Mouse (Mus musculus) limb, embryonic 14.5 days (tissue): ENCODE measurements around the gene Wdfy3. TPM values are rescaled to one million over a fixed set of nuclear protein-coding genes. Genes with fewer than 3 reads are reported as not detected.

Source experiments
- ATAC-seq: fragments of 200-750 bp; cut with Nextera tagmentation; 2 replicates; pipeline ENCODE4 v1.8.0; 2017; ENCODE audit warnings: low read depth, moderate number of reproducible peaks, moderate TSS enrichment; ENCODE audit not compliant: low FRiP score
- DNase-seq: peaks from one replicate; pipeline ENCODE4 v3.0.0-alpha.2; 2015; ENCODE audit warnings: low spot score
- H3K27ac ChIP-seq: fragments of 300-500 bp; sonication (generic); replicated peaks from 2 replicates; pipeline ENCODE4 v1.5.1; 2014; ENCODE audit warnings: low read depth, mild to moderate bottlenecking, low read length, moderate library complexity, mixed read lengths
- H3K27me3 ChIP-seq: fragments of 300-500 bp; sonication (generic); 2 replicates; pipeline ENCODE4 v1.6.1; 2014; ENCODE audit warnings: low read length, mixed read lengths; ENCODE audit not compliant: control insufficient read depth, insufficient read depth
- H3K36me3 ChIP-seq: fragments of 300-500 bp; sonication (generic); 2 replicates; pipeline ENCODE4 v1.6.1; 2014; ENCODE audit warnings: mild to moderate bottlenecking, low read length, moderate library complexity, mixed read lengths; ENCODE audit not compliant: control insufficient read depth, insufficient read depth
- H3K4me1 ChIP-seq: fragments of 300-500 bp; sonication (generic); 2 replicates; pipeline ENCODE4 v1.6.1; 2014; ENCODE audit warnings: antibody characterized with exemption, low read length, mixed read lengths; ENCODE audit not compliant: control insufficient read depth, insufficient read depth
- H3K4me2 ChIP-seq: fragments of 300-500 bp; sonication (generic); replicated peaks from 2 replicates; pipeline ENCODE4 v1.6.1; 2014; ENCODE audit warnings: low read depth, mild to moderate bottlenecking, low read length, moderate library complexity; ENCODE audit not compliant: severe bottlenecking
- H3K4me3 ChIP-seq: fragments of 300-500 bp; sonication (generic); replicated peaks from 2 replicates; pipeline ENCODE4 v1.5.1; 2014; ENCODE audit warnings: low read length
- H3K9ac ChIP-seq: fragments of 300-500 bp; sonication (generic); 2 replicates; pipeline ENCODE4 v1.6.1; 2014; ENCODE audit warnings: mild to moderate bottlenecking, low read depth, low read length, moderate library complexity; ENCODE audit not compliant: severe bottlenecking
- H3K9me3 ChIP-seq: fragments of 300-500 bp; sonication (generic); 2 replicates; pipeline ENCODE4 v1.6.1; 2016; ENCODE audit warnings: low read length; ENCODE audit not compliant: control insufficient read depth
- POLR2A ChIP-seq: fragments of 200-500 bp; IDR thresholded peaks from 2 replicates; pipeline ENCODE4 v1.8.0; 2012; ENCODE audit warnings: inconsistent platforms, mild to moderate bottlenecking, moderate library complexity, borderline replicate concordance; ENCODE audit not compliant: insufficient read depth, insufficient read length; ENCODE audit errors: extremely low read depth
- WGBS: fragments of 180-500 bp; shearing (Covaris S2); extraction: QIAGEN DNeasy Blood & Tissue Kit; methylation state at CpG from one replicate; pipeline ENCODE4 v1.1.7; 2014; 5-methylcytosine and 5-hydroxymethylcytosine counted together
- polyA plus RNA-seq, 2 experiments: library from polyadenylated mRNA; depleted of rRNA in 1 of 2; stranded (reverse) in 1 of 2; unstranded in 1 of 2; fragments of >200 nt; fragmentation: Nextera tagmentation in 1 of 2; extraction: Ambion mirVana in 1 of 2; gene quantifications; 2 replicates each; pipeline versions ENCODE4 v1.2.1 to v1.2.3; 2012 to 2014

Wdfy3 gene
- polyA plus RNA-seq, 2 experiments: 21.1 to 30.9 TPM

GRCm38 (mm10) chr5:101822311-101822670, 247.4 kb downstream of the Wdfy3 start:
- Histone ChIP-seq H3K36me3 (no peaks in the 10 kb centered on the region), H3K27me3 (peaks cover 3% of the 10 kb centered on the region; the same call in 1 of the 2 replicates), H3K9ac (no peak overlapping the region), H3K27ac (no peak overlapping the region), H3K4me1 (peaks cover 15% of the 10 kb centered on the region; the same call in 1 of the 2 replicates), H3K9me3 (no peaks in the 10 kb centered on the region), H3K4me2 (no peak overlapping the region), H3K4me3 (no peak overlapping the region)
- whole genome bisulfite sequencing: 50% methylated on average over 6 of the region's 6 CpGs
- TF ChIP-seq POLR2A: no peak
- no peak for DNase-seq
- no peak for ATAC-seq

GRCm38 (mm10) chr5:101821491-101822310, 248.0 kb downstream of the Wdfy3 start:
- Histone ChIP-seq H3K27ac (no peak overlapping the region), H3K9ac (no peak overlapping the region), H3K36me3 (no peaks in the 10 kb centered on the region), H3K4me3 (no peak overlapping the region), H3K4me2 (no peak overlapping the region), H3K9me3 (no peaks in the 10 kb centered on the region), H3K4me1 (peaks cover 12% of the 10 kb centered on the region; the same call in 1 of the 2 replicates), H3K27me3 (peaks cover 6% of the 10 kb centered on the region; the same call in 1 of the 2 replicates)
- TF ChIP-seq POLR2A: no peak
- WGBS: 57% methylated on average over 17 of the region's 17 CpGs
- no peak for DNase-seq
- no peak for ATAC-seq

GRCm38 (mm10) chr5:101821052-101821451, 248.7 kb downstream of the Wdfy3 start:
- no peaks in the 10 kb centered on the region for H3K9me3 ChIP-seq
- H3K36me3 ChIP-seq: no peaks in the 10 kb centered on the region
- no peak for TF ChIP-seq POLR2A
- DNase-seq (no peak), ATAC-seq (no peak)
- H3K27me3 ChIP-seq: peaks cover 6% of the 10 kb centered on the region; the same call in 1 of the 2 replicates
- H3K27ac ChIP-seq: no peak overlapping the region
- no peak overlapping the region for H3K4me2 ChIP-seq
- H3K4me1 ChIP-seq: peaks cover 10% of the 10 kb centered on the region; the same call in 1 of the 2 replicates
- no peak overlapping the region for H3K4me3 ChIP-seq
- H3K9ac ChIP-seq: no peak overlapping the region
- 70% methylated on average over 8 of the region's 8 CpGs for WGBS

GRCm38 (mm10) chr5:101819844-101820243, 249.9 kb downstream of the Wdfy3 start:
- DNase-seq (no peak), ATAC-seq (no peak)
- H3K4me2 ChIP-seq: no peak overlapping the region
- 0 out of 2 replicates have a peak, but pooled peaks cover 4% of the 10 kb centered on the region for H3K4me1 ChIP-seq
- no peak for TF ChIP-seq POLR2A
- H3K9me3 ChIP-seq: no peaks in the 10 kb centered on the region
- H3K9ac ChIP-seq: no peak overlapping the region
- no peak overlapping the region for H3K4me3 ChIP-seq
- H3K27ac ChIP-seq: no peak overlapping the region
- H3K27me3 ChIP-seq: peaks cover 6% of the 10 kb centered on the region; the same call in 1 of the 2 replicates
- WGBS: 16% methylated on average over 7 of the region's 7 CpGs
- H3K36me3 ChIP-seq: no peaks in the 10 kb centered on the region

GRCm38 (mm10) chr5:101819216-101819615, 250.5 kb downstream of the Wdfy3 start:
- DNase-seq (no peak), ATAC-seq (no peak)
- Histone ChIP-seq H3K27ac (no peak overlapping the region), H3K4me3 (no peak overlapping the region), H3K36me3 (no peaks in the 10 kb centered on the region), H3K4me2 (no peak overlapping the region), H3K4me1 (0 out of 2 replicates have a peak, but pooled peaks cover 4% of the 10 kb centered on the region), H3K9me3 (no peaks in the 10 kb centered on the region), H3K9ac (no peak overlapping the region), H3K27me3 (peaks cover 6% of the 10 kb centered on the region; the same call in 1 of the 2 replicates)
- 45% methylated on average over 10 of the region's 10 CpGs for WGBS
- no peak for TF ChIP-seq POLR2A
